Mouse (Mus musculus): Measurements from ENCODE around the gene Olfr1411.

The Olfr1411 gene

GRCm38 (mm10) chr1:92594111-92594510, at the start of gene Olfr1411:
Gene Olfr1411, plus strand, starts transcription at chr1:92594411.
- in situ Hi-C loops (cut with MboI; ENCODE audit: low sequenced_read_pairs) = no loop called here

- in situ Hi-C loops (cut with MboI; ENCODE audit: low sequenced_read_pairs) = no loop called here
Measured at GRCm38 (mm10) chr1:92545929-92546328, 48.3 kb upstream of the Olfr1411 start.

GRCm38 (mm10) chr1:92571022-92571421, 23.2 kb upstream of the Olfr1411 start, which contains the start of gene Olfr1413:
Gene Olfr1413, plus strand, starts transcription at chr1:92571322.
- in situ Hi-C loops (cut with MboI; ENCODE audit: low sequenced_read_pairs) = no loop called here

GRCm38 (mm10) chr1:92585479-92585878, 8.7 kb upstream of the Olfr1411 start, which contains the start of gene Olfr1412:
Gene Olfr1412, plus strand, starts transcription at chr1:92585779.
- in situ Hi-C loops (cut with MboI; ENCODE audit: low sequenced_read_pairs) = no loop called here

- in situ Hi-C loops (cut with MboI; ENCODE audit: low sequenced_read_pairs) = no loop called here
Measured at GRCm38 (mm10) chr1:92596019-92596418, 1.8 kb downstream of the Olfr1411 start.

GRCm38 (mm10) chr1:92605482-92605881, 11.3 kb downstream of the Olfr1411 start, which contains the start of gene Olfr1410:
Gene Olfr1410, plus strand, starts transcription at chr1:92605782.
- in situ Hi-C loops (cut with MboI; ENCODE audit: low sequenced_read_pairs) = loop anchor here (5.0 to 25.0 kb wide), 2 partner anchors 83 to 643 kb away; no protein-coding TSS in a partner anchor

GRCm38 (mm10) chr1:92607711-92608110, 13.5 kb downstream of the Olfr1411 start:
- in situ Hi-C loops (cut with MboI; ENCODE audit: low sequenced_read_pairs) = loop anchor here (5.0 to 25.0 kb wide), 2 partner anchors 85 to 645 kb away; no protein-coding TSS in a partner anchor

GRCm38 (mm10) chr1:92611008-92611407, 16.8 kb downstream of the Olfr1411 start:
- in situ Hi-C loops (cut with MboI; ENCODE audit: low sequenced_read_pairs) = loop anchor here (25.0 kb wide), 1 partner anchor 649 kb away; no protein-coding TSS in a partner anchor

GRCm38 (mm10) chr1:92613175-92613574, 19.0 kb downstream of the Olfr1411 start:
- in situ Hi-C loops (cut with MboI; ENCODE audit: low sequenced_read_pairs) = loop anchor here (25.0 kb wide), 1 partner anchor 651 kb away; no protein-coding TSS in a partner anchor

GRCm38 (mm10) chr1:92614516-92614915, 20.3 kb downstream of the Olfr1411 start:
- in situ Hi-C loops (cut with MboI; ENCODE audit: low sequenced_read_pairs) = loop anchor here (25.0 kb wide), 1 partner anchor 652 kb away; no protein-coding TSS in a partner anchor

GRCm38 (mm10) chr1:92616046-92616445, 21.8 kb downstream of the Olfr1411 start:
- in situ Hi-C loops (cut with MboI; ENCODE audit: low sequenced_read_pairs) = loop anchor here (25.0 kb wide), 1 partner anchor 654 kb away; no protein-coding TSS in a partner anchor

- in situ Hi-C loops (cut with MboI; ENCODE audit: low sequenced_read_pairs) = loop anchor here (25.0 kb wide), 1 partner anchor 655 kb away; no protein-coding TSS in a partner anchor
Measured at GRCm38 (mm10) chr1:92617488-92617887, 23.3 kb downstream of the Olfr1411 start, which contains the start of gene Olfr12. Gene Olfr12, plus strand, starts transcription at chr1:92617788.

- in situ Hi-C loops (cut with MboI; ENCODE audit: low sequenced_read_pairs) = loop anchor here (25.0 kb wide), 1 partner anchor 656 kb away; no protein-coding TSS in a partner anchor
Measured at GRCm38 (mm10) chr1:92618360-92618759, 24.1 kb downstream of the Olfr1411 start.

- in situ Hi-C loops (cut with MboI; ENCODE audit: low sequenced_read_pairs) = no loop called here
Measured at GRCm38 (mm10) chr1:92628227-92628626, 34.0 kb downstream of the Olfr1411 start.

GRCm38 (mm10) chr1:92632196-92632595, 38.0 kb downstream of the Olfr1411 start:
- in situ Hi-C loops (cut with MboI; ENCODE audit: low sequenced_read_pairs) = no loop called here

GRCm38 (mm10) chr1:92632948-92633347, 38.7 kb downstream of the Olfr1411 start:
- in situ Hi-C loops (cut with MboI; ENCODE audit: low sequenced_read_pairs) = no loop called here

- in situ Hi-C loops (cut with MboI; ENCODE audit: low sequenced_read_pairs) = no loop called here
Measured at GRCm38 (mm10) chr1:92633726-92634125, 39.5 kb downstream of the Olfr1411 start.

- in situ Hi-C loops (cut with MboI; ENCODE audit: low sequenced_read_pairs) = no loop called here
Measured at GRCm38 (mm10) chr1:92634569-92634968, 40.4 kb downstream of the Olfr1411 start.

GRCm38 (mm10) chr1:92634976-92635599, 40.9 kb downstream of the Olfr1411 start:
- in situ Hi-C loops (cut with MboI; ENCODE audit: low sequenced_read_pairs) = no loop called here

- in situ Hi-C loops (cut with MboI; ENCODE audit: low sequenced_read_pairs) = no loop called here
Measured at GRCm38 (mm10) chr1:92636015-92636414, 41.8 kb downstream of the Olfr1411 start.

- in situ Hi-C loops (cut with MboI; ENCODE audit: low sequenced_read_pairs) = no loop called here
Measured at GRCm38 (mm10) chr1:92636676-92637075, 42.5 kb downstream of the Olfr1411 start.
